Mouse (Mus musculus): ENCODE data around the gene Pccb. TPM values are rescaled to one million over a fixed set of nuclear protein-coding genes. Genes with fewer than 3 reads are reported as not detected.

Pccb gene
- polyA plus RNA-seq, 1 experiment, result 16.1 TPM

- Histone ChIP-seq H3K36me3 (ENCODE audit: control insufficient read depth, insufficient read depth, low read length, poor library complexity, severe bottlenecking) (no peaks in the 10 kb centered on the region), H3K4me1 (ENCODE audit: control insufficient read depth, insufficient read depth, low read length) (no peaks in the 10 kb centered on the region), H3K27me3 (ENCODE audit: control insufficient read depth, insufficient read depth, low read length, poor library complexity, severe bottlenecking) (no peaks in the 10 kb centered on the region), H3K4me3 (ENCODE audit: low read depth, low read length) (no peak overlapping the region), H3K9me3 (replicated peaks; ENCODE audit: control insufficient read depth, insufficient read depth, low read length, poor library complexity, severe bottlenecking) (no peaks in the 10 kb centered on the region), H3K9ac (ENCODE audit: low read depth, poor library complexity, severe bottlenecking) (no peak overlapping the region), H3K27ac (ENCODE audit: insufficient read depth, low read length) (no peak overlapping the region)
- TF ChIP-seq POLR2A (IDR thresholded peaks at IDR 0.05; ENCODE audit: insufficient read depth, low read length) (no peak), EP300 (IDR thresholded peaks at IDR 0.05; ENCODE audit: insufficient read depth, low read depth, low read length) (no peak), CTCF (IDR thresholded peaks at IDR 0.05; ENCODE audit: low read depth, low read length) (no peak)
Measured at GRCm38 (mm10) chr9:101018768-101019167, 15.9 kb downstream of the Pccb start.

GRCm38 (mm10) chr9:101017734-101018516, 16.8 kb downstream of the Pccb start:
- no peak overlapping the region for H3K4me3 ChIP-seq (ENCODE audit: low read depth, low read length)
- H3K9me3 ChIP-seq (replicated peaks; ENCODE audit: control insufficient read depth, insufficient read depth, low read length, poor library complexity, severe bottlenecking), result no peaks in the 10 kb centered on the region
- H3K4me1 ChIP-seq (ENCODE audit: control insufficient read depth, insufficient read depth, low read length), result no peaks in the 10 kb centered on the region
- no peaks in the 10 kb centered on the region for H3K27me3 ChIP-seq (ENCODE audit: control insufficient read depth, insufficient read depth, low read length, poor library complexity, severe bottlenecking)
- no peak overlapping the region for H3K9ac ChIP-seq (ENCODE audit: low read depth, poor library complexity, severe bottlenecking)
- no peaks in the 10 kb centered on the region for H3K36me3 ChIP-seq (ENCODE audit: control insufficient read depth, insufficient read depth, low read length, poor library complexity, severe bottlenecking)
- no peak overlapping the region for H3K27ac ChIP-seq (ENCODE audit: insufficient read depth, low read length)
- TF ChIP-seq CTCF (IDR thresholded peaks at IDR 0.05; ENCODE audit: low read depth, low read length) (no peak), POLR2A (IDR thresholded peaks at IDR 0.05; ENCODE audit: insufficient read depth, low read length) (no peak), EP300 (IDR thresholded peaks at IDR 0.05; ENCODE audit: insufficient read depth, low read depth, low read length) (no peak)

GRCm38 (mm10) chr9:101015324-101015723, 19.4 kb downstream of the Pccb start:
- Histone ChIP-seq H3K4me3 (ENCODE audit: low read depth, low read length) (no peak overlapping the region), H3K36me3 (ENCODE audit: control insufficient read depth, insufficient read depth, low read length, poor library complexity, severe bottlenecking) (no peaks in the 10 kb centered on the region), H3K4me1 (ENCODE audit: control insufficient read depth, insufficient read depth, low read length) (peaks cover 5% of the 10 kb centered on the region), H3K27me3 (ENCODE audit: control insufficient read depth, insufficient read depth, low read length, poor library complexity, severe bottlenecking) (no peaks in the 10 kb centered on the region), H3K27ac (ENCODE audit: insufficient read depth, low read length) (no peak overlapping the region), H3K9me3 (replicated peaks; ENCODE audit: control insufficient read depth, insufficient read depth, low read length, poor library complexity, severe bottlenecking) (no peaks in the 10 kb centered on the region), H3K9ac (ENCODE audit: low read depth, poor library complexity, severe bottlenecking) (no peak overlapping the region)
- TF ChIP-seq POLR2A (IDR thresholded peaks at IDR 0.05; ENCODE audit: insufficient read depth, low read length) (no peak), EP300 (IDR thresholded peaks at IDR 0.05; ENCODE audit: insufficient read depth, low read depth, low read length) (no peak), CTCF (IDR thresholded peaks at IDR 0.05; ENCODE audit: low read depth, low read length) (no peak)

- H3K36me3 ChIP-seq (ENCODE audit: control insufficient read depth, insufficient read depth, low read length, poor library complexity, severe bottlenecking), result no peaks in the 10 kb centered on the region
- H3K9ac ChIP-seq (ENCODE audit: low read depth, poor library complexity, severe bottlenecking), result no peak overlapping the region
- no peak for TF ChIP-seq EP300 (IDR thresholded peaks at IDR 0.05; ENCODE audit: insufficient read depth, low read depth, low read length)
- TF ChIP-seq POLR2A (IDR thresholded peaks at IDR 0.05; ENCODE audit: insufficient read depth, low read length), result no peak
- no peak for TF ChIP-seq CTCF (IDR thresholded peaks at IDR 0.05; ENCODE audit: low read depth, low read length)
- H3K27me3 ChIP-seq (ENCODE audit: control insufficient read depth, insufficient read depth, low read length, poor library complexity, severe bottlenecking), result no peaks in the 10 kb centered on the region
- no peak overlapping the region for H3K4me3 ChIP-seq (ENCODE audit: low read depth, low read length)
- H3K4me1 ChIP-seq (ENCODE audit: control insufficient read depth, insufficient read depth, low read length), result peaks cover 5% of the 10 kb centered on the region
- no peak overlapping the region for H3K27ac ChIP-seq (ENCODE audit: insufficient read depth, low read length)
- no peaks in the 10 kb centered on the region for H3K9me3 ChIP-seq (replicated peaks; ENCODE audit: control insufficient read depth, insufficient read depth, low read length, poor library complexity, severe bottlenecking)
Measured at GRCm38 (mm10) chr9:101012433-101012832, 22.3 kb downstream of the Pccb start.

GRCm38 (mm10) chr9:101005866-101006265, 28.8 kb downstream of the Pccb start:
- H3K9ac ChIP-seq (ENCODE audit: low read depth, poor library complexity, severe bottlenecking), result no peak overlapping the region
- TF ChIP-seq POLR2A (IDR thresholded peaks at IDR 0.05; ENCODE audit: insufficient read depth, low read length) (no peak), CTCF (IDR thresholded peaks at IDR 0.05; ENCODE audit: low read depth, low read length) (no peak), EP300 (IDR thresholded peaks at IDR 0.05; ENCODE audit: insufficient read depth, low read depth, low read length) (no peak)
- no peaks in the 10 kb centered on the region for H3K4me1 ChIP-seq (ENCODE audit: control insufficient read depth, insufficient read depth, low read length)
- H3K36me3 ChIP-seq (ENCODE audit: control insufficient read depth, insufficient read depth, low read length, poor library complexity, severe bottlenecking), result no peaks in the 10 kb centered on the region
- H3K27ac ChIP-seq (ENCODE audit: insufficient read depth, low read length), result no peak overlapping the region
- no peaks in the 10 kb centered on the region for H3K9me3 ChIP-seq (replicated peaks; ENCODE audit: control insufficient read depth, insufficient read depth, low read length, poor library complexity, severe bottlenecking)
- no peaks in the 10 kb centered on the region for H3K27me3 ChIP-seq (ENCODE audit: control insufficient read depth, insufficient read depth, low read length, poor library complexity, severe bottlenecking)
- H3K4me3 ChIP-seq (ENCODE audit: low read depth, low read length), result no peak overlapping the region

- H3K27ac ChIP-seq (ENCODE audit: insufficient read depth, low read length), result no peak overlapping the region
- TF ChIP-seq CTCF (IDR thresholded peaks at IDR 0.05; ENCODE audit: low read depth, low read length) (peak; percentile 19), POLR2A (IDR thresholded peaks at IDR 0.05; ENCODE audit: insufficient read depth, low read length) (no peak)
- no peaks in the 10 kb centered on the region for H3K27me3 ChIP-seq (ENCODE audit: control insufficient read depth, insufficient read depth, low read length, poor library complexity, severe bottlenecking)
- no peaks in the 10 kb centered on the region for H3K4me1 ChIP-seq (ENCODE audit: control insufficient read depth, insufficient read depth, low read length)
- H3K4me3 ChIP-seq (ENCODE audit: low read depth, low read length), result no peak overlapping the region
- no peaks in the 10 kb centered on the region for H3K36me3 ChIP-seq (ENCODE audit: control insufficient read depth, insufficient read depth, low read length, poor library complexity, severe bottlenecking)
- no peaks in the 10 kb centered on the region for H3K9me3 ChIP-seq (replicated peaks; ENCODE audit: control insufficient read depth, insufficient read depth, low read length, poor library complexity, severe bottlenecking)
- no peak overlapping the region for H3K9ac ChIP-seq (ENCODE audit: low read depth, poor library complexity, severe bottlenecking)
Measured at GRCm38 (mm10) chr9:101003302-101003701, 31.4 kb downstream of the Pccb start.

Measured in ES-Bruce4 (cell line).